Mouse (Mus musculus) embryo, embryonic 10.5 days (tissue): Measurements from ENCODE around the gene Olfr835.

Experiments used
- DNase-seq: peaks from one replicate; pipeline ENCODE4 v3.0.0-alpha.2; 2015; ENCODE audit warnings: low spot score

Olfr835 gene

DNA sequence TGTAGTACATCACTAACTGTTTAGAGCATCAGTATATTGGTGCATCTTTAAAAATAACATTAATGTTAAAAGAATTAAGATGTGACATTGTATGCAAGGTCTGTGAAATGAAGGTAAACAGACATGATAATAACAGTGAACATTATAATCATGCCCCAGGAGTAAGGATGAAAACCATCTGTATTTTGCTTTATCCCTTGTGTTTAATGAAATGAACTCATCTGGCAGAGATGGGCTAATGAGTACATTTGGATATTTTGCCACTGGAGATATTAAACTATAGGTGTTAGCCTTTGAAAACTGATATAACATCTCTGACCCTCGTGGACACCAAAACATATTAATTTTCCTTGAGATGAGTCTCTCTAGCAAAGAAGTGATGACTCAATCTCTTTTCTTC, at the start of gene Olfr835:
Olfr835 (plus strand) TSS at position 301 of the 400 bp plus-strand sequence.
- DNase-seq = no peak

DNA sequence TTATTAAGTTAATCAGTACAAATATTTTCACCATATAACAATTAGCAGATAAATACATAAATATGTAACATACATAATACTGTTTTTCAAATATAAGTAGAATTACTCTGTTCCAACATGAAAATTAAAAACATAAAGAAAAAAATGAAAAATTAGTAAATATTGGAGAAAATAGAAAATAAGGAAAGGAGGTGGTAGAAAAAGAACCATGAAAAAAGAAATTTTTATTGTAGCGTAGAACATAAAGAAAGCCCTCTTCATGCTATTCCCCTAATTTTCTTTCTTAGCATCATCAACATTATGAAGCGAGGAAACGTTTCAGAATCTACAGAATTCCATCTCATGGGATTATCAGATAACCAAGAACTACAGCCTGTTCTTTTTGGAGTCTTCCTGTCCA, 44.8 kb upstream of the Olfr835 start, which contains the start of gene Olfr834:
Olfr834 (plus strand) TSS at position 301 of the 400 bp plus-strand sequence.
- no peak for DNase-seq

GRCm38 (mm10) chr9:19084986-19085385, 52.5 kb downstream of the Olfr835 start:
- no peak for DNase-seq
